Mouse (Mus musculus) common myeloid progenitor, adult 5-6 weeks (primary cell): ENCODE data around the gene Mff. TPM values are rescaled to one million over a fixed set of nuclear protein-coding genes. Genes with fewer than 3 reads are reported as not detected.

ENCODE experiments used
- ATAC-seq: replicated peaks from 2 replicates; pipeline ENCODE4 v1.8.0; 2016; ENCODE audit warnings: low read depth, mild to moderate bottlenecking, moderate TSS enrichment, inconsistent platforms; ENCODE audit not compliant: poor library complexity, severe bottlenecking
- total RNA-seq: library from RNA; stranded (forward); fragments of 200-1000, 187-1606 nt; gene quantifications from 2 replicates; pipeline ENCODE4 v1.2.3, GENCODE M21; 2017

The Mff gene
- total RNA-seq, result 49.9 and 59.7 TPM in 2 replicates

GRCm38 (mm10) chr1:82724339-82725025 lies at the start of gene Mff:
TSS of gene Mff (plus strand) at chr1:82724890.
- ATAC-seq, result peak; percentile 97

- ATAC-seq, result no peak
Measured at GRCm38 (mm10) chr1:82686328-82686727, 38.4 kb upstream of the Mff start.

GRCm38 (mm10) chr1:82686866-82687265 lies 37.8 kb upstream of the Mff start:
- ATAC-seq, result peak; percentile 29; the same call in 1 of the 2 replicates

GRCm38 (mm10) chr1:82687931-82688330 lies 36.8 kb upstream of the Mff start:
- no peak for ATAC-seq

- no peak for ATAC-seq
Measured at GRCm38 (mm10) chr1:82695915-82696314, 28.8 kb upstream of the Mff start.

- ATAC-seq, result no peak
Measured at GRCm38 (mm10) chr1:82717816-82718512, 6.7 kb upstream of the Mff start.

- ATAC-seq, result peak; percentile 76
Measured at GRCm38 (mm10) chr1:82725026-82725874, 560 bp downstream of the Mff start.

- ATAC-seq, result peak; percentile 30
Measured at GRCm38 (mm10) chr1:82725875-82726185, 1.1 kb downstream of the Mff start.

GRCm38 (mm10) chr1:82726482-82726881 lies 1.8 kb downstream of the Mff start:
- ATAC-seq, result no peak

- ATAC-seq, result no peak
Measured at GRCm38 (mm10) chr1:82733357-82733756, 8.7 kb downstream of the Mff start.

- no peak for ATAC-seq
Measured at GRCm38 (mm10) chr1:82738066-82738465, 13.4 kb downstream of the Mff start.

- ATAC-seq, result no peak
Measured at GRCm38 (mm10) chr1:82741539-82741938, 16.8 kb downstream of the Mff start.

GRCm38 (mm10) chr1:82743962-82744361 lies 19.3 kb downstream of the Mff start:
- no peak for ATAC-seq

- ATAC-seq, result no peak
Measured at GRCm38 (mm10) chr1:82746408-82746807, 21.7 kb downstream of the Mff start.

GRCm38 (mm10) chr1:82747714-82748452 lies 23.2 kb downstream of the Mff start:
- no peak for ATAC-seq

GRCm38 (mm10) chr1:82759520-82759919 lies 34.8 kb downstream of the Mff start:
- peak; percentile 61 for ATAC-seq

- peak; percentile 41 for ATAC-seq
Measured at GRCm38 (mm10) chr1:82761454-82762169, 36.9 kb downstream of the Mff start.

- ATAC-seq, result no peak
Measured at GRCm38 (mm10) chr1:82762274-82762673, 37.6 kb downstream of the Mff start.

- ATAC-seq, result no peak
Measured at GRCm38 (mm10) chr1:82766227-82766626, 41.5 kb downstream of the Mff start.

- no peak for ATAC-seq
Measured at GRCm38 (mm10) chr1:82766641-82767040, 42.0 kb downstream of the Mff start.
